Mouse (Mus musculus) left cerebral cortex, postnatal 4 days (tissue): ENCODE results near the gene Kcnj10. TPM values are rescaled to one million over a fixed set of nuclear protein-coding genes. Genes with fewer than 3 reads are reported as not detected.

Experiments used
- DNase-seq: peaks from one replicate; pipeline ENCODE4 v3.0.0-alpha.2; 2022
- intact Hi-C: fragments of 180-260 bp; cut with DNase I; formaldehyde crosslinking; loops from one replicate; pipeline ENCODE4 v1.15.1; 2025
- total RNA-seq, 2 experiments: library from RNA; stranded (reverse); gene quantifications; 2 replicates each; pipeline ENCODE4 v1.2.3; 2021

Gene Kcnj10
- total RNA-seq, 2 experiments from 2014 or later, result 20.4 to 21.3 TPM

GRCm38 (mm10) chr1:172368768-172369418 lies 27.9 kb downstream of the Kcnj10 start:
- intact Hi-C loops, result no loop called here
- peak; percentile 72 for DNase-seq

GRCm38 (mm10) chr1:172376198-172376667 lies 35.2 kb downstream of the Kcnj10 start, which contains the start of gene Pigm:
Gene Pigm (plus strand): TSS chr1:172376546.
- intact Hi-C loops, result no loop called here
- DNase-seq, result peak; percentile 98

GRCm38 (mm10) chr1:172376758-172377458 lies 35.9 kb downstream of the Kcnj10 start:
- DNase-seq, result peak; percentile 28
- intact Hi-C loops, result no loop called here

GRCm38 (mm10) chr1:172380066-172380465 lies 39.1 kb downstream of the Kcnj10 start:
- intact Hi-C loops, result no loop called here
- DNase-seq, result peak; percentile 19

GRCm38 (mm10) chr1:172382090-172382489 lies 41.1 kb downstream of the Kcnj10 start:
- DNase-seq, result no peak
- intact Hi-C loops, result no loop called here

- DNase-seq, result no peak
- intact Hi-C loops, result no loop called here
Measured at GRCm38 (mm10) chr1:172387246-172387645, 46.2 kb downstream of the Kcnj10 start.

GRCm38 (mm10) chr1:172390769-172391168 lies 49.8 kb downstream of the Kcnj10 start:
- intact Hi-C loops, result no loop called here
- DNase-seq, result no peak

- peak; percentile 45 for DNase-seq
- intact Hi-C loops, result no loop called here
Measured at GRCm38 (mm10) chr1:172391807-172392581, 51.0 kb downstream of the Kcnj10 start.

GRCm38 (mm10) chr1:172392643-172393170 lies 51.7 kb downstream of the Kcnj10 start:
- DNase-seq, result no peak
- intact Hi-C loops, result no loop called here

GRCm38 (mm10) chr1:172393739-172394138 lies 52.7 kb downstream of the Kcnj10 start:
- no peak for DNase-seq
- intact Hi-C loops, result no loop called here

GRCm38 (mm10) chr1:172396996-172397752 lies 56.2 kb downstream of the Kcnj10 start:
- intact Hi-C loops, result no loop called here
- DNase-seq, result no peak

- intact Hi-C loops, result loop anchor here (5.0 kb wide), 1 partner anchor 991 kb away; no protein-coding TSS in a partner anchor
- no peak for DNase-seq
Measured at GRCm38 (mm10) chr1:172406077-172406706, 65.2 kb downstream of the Kcnj10 start.

GRCm38 (mm10) chr1:172408996-172409395 lies 68.0 kb downstream of the Kcnj10 start:
- intact Hi-C loops, result loop anchor here (5.0 kb wide), 1 partner anchor 988 kb away; no protein-coding TSS in a partner anchor
- DNase-seq, result no peak

GRCm38 (mm10) chr1:172409431-172409830 lies 68.4 kb downstream of the Kcnj10 start:
- DNase-seq, result no peak
- intact Hi-C loops, result loop anchor here (5.0 kb wide), 1 partner anchor 988 kb away; no protein-coding TSS in a partner anchor

GRCm38 (mm10) chr1:172410806-172411205 lies 69.8 kb downstream of the Kcnj10 start:
- DNase-seq, result peak; percentile 70
- intact Hi-C loops, result loop anchor here (5.0 kb wide), 1 partner anchor 221 kb away; the partner anchor contains the start of gene Dusp23

GRCm38 (mm10) chr1:172412204-172412603 lies 71.2 kb downstream of the Kcnj10 start:
- peak; percentile 85 for DNase-seq
- intact Hi-C loops, result loop anchor here (2.0 to 5.0 kb wide), 2 partner anchors 77 to 220 kb away; partner anchors contain the start of gene Dusp23

- intact Hi-C loops, result loop anchor here (2.0 to 5.0 kb wide), 2 partner anchors 75 to 219 kb away; partner anchors contain the start of gene Dusp23
- no peak for DNase-seq
Measured at GRCm38 (mm10) chr1:172413491-172414230, 72.7 kb downstream of the Kcnj10 start.

GRCm38 (mm10) chr1:172414231-172414585 lies 73.2 kb downstream of the Kcnj10 start:
- DNase-seq, result no peak
- intact Hi-C loops, result loop anchor here (5.0 kb wide), 1 partner anchor 218 kb away; the partner anchor contains the start of gene Dusp23

- intact Hi-C loops, result no loop called here
- no peak for DNase-seq
Measured at GRCm38 (mm10) chr1:172415061-172415460, 74.1 kb downstream of the Kcnj10 start.
